Mouse (Mus musculus): ENCODE data around the gene Fcgrt. TPM values are rescaled to one million over a fixed set of nuclear protein-coding genes. Genes with fewer than 3 reads are reported as not detected.

Fcgrt gene
- polyA plus RNA-seq, 1 experiment from 2014 or later: 22.2 TPM

DNA sequence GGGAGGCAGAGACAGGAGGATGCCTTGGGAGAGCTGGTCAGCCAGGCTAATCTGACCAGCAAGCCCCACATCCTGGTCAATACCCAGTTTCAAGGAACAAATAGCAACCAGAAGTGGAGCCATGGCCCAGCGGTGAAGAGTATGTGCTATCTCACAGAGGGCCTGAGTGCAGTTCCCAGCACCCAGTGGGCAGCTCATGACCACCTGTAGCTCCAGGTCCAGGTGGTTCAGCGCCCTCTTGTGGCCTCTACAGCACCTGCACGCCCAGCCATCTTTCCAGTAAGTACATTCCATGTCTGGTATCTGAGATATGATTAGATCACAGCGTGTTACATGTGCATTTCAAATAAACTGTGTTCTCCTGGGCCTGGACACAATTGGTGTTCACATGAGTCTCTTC, 17.6 kb downstream of the Fcgrt start:
- CTCF ChIA-PET: no interaction called here
- TF ChIP-seq CTCF (IDR thresholded peaks at IDR 0.05): no peak
- no peak for DNase-seq (ENCODE audit: low read depth, low spot score)
- POLR2A ChIA-PET: no interaction called here
- no peak for ATAC-seq
- H3K27me3 ChIP-seq: no peaks in the 10 kb centered on the region
- in situ Hi-C loops (cut with MboI; ENCODE audit: low pct_unique_long_range_greater_than_20kb): loop anchor here (5.0 kb wide), 1 partner anchor 36 kb away; the partner anchor contains the start of gene Rps11

DNA sequence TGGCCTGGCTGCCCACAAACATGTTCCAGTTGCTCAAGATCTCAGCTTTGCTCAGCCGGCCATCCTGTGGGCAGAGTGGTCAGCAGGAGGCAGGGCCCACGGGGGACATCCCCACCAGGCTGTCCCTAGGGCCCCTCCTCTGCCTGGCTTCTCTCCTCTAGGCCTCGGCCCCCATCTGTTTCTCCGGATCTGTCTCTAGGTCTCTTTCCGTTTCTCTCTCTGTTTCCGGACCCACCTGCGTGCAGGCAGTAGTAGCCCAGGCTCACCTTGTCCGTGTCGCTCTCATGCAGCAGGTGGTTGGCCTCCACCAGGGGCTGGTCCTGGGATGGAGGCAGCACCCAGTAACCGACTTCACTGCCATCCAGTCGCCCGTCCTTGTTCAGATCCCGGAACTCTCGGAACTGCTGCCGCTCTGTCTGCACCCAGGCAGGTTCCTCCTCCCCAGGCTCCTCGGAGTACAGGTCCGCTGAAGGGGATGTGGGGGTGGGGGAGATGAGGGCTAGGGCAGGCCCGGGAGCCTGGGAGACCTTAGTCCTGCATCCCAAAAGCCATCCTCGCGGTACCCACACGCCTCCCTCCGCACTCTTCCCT, 20.3 kb downstream of the Fcgrt start:
- ChIA-PET CTCF (interaction anchor here (1.3 kb wide), 1 partner anchor 14 kb away, joined by 3 read pairs; no protein-coding TSS in a partner anchor), POLR2A (no interaction called here)
- TF ChIP-seq CTCF (IDR thresholded peaks at IDR 0.05): no peak
- ATAC-seq: no peak
- in situ Hi-C loops (cut with MboI; ENCODE audit: low pct_unique_long_range_greater_than_20kb): no loop called here
- no peak for DNase-seq (ENCODE audit: low read depth, low spot score)
- H3K27me3 ChIP-seq: no peaks in the 10 kb centered on the region

DNA sequence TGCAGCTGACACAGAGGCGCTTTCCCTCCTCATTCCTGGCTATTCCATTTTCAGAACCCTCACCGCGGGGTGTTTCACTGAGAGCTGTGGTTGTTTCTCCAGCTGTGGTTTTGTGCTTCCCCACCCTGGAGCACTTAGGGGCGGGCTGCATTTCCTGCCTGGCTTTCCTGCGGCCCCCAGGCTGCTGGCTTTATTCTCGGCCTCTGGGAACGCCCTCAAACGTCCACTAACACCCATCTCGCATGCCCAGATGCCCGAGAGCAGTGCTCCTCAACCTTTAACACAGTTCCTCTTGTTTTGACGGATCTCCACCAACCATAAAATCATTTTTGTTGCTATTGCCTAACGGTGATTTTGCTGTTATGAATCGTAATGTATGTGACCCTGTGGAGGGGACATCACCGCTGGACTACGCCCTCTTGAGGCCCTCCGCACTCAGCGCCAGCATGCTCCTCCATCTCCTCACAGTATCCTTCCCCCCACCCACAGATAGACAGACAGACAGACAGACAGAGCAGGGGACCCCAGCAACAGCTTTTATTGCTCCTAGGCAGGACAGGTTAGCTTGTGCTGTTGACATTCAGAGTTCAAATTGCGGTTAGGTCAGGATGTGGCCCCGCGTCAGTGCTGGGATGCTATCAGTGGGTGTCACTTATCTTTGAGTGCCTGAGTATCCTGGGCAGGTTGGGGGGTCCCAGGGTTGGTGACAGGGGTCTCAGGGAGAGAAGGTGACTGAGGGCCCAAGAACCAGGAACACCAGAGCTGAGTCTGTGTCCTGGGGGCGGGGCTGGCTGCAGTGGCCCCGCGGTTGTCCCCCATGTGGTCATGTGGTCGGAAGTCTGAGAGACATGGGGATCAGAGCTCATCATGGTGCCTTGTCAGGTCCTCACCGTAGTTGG, 21.0 kb downstream of the Fcgrt start:
- no peak for DNase-seq (ENCODE audit: low read depth, low spot score)
- ChIA-PET POLR2A (no interaction called here), CTCF (interaction anchor here (1.3 kb wide), 1 partner anchor 15 kb away, joined by 3 read pairs; no protein-coding TSS in a partner anchor)
- no peak for TF ChIP-seq CTCF (IDR thresholded peaks at IDR 0.05)
- H3K27me3 ChIP-seq: no peaks in the 10 kb centered on the region
- in situ Hi-C loops (cut with MboI; ENCODE audit: low pct_unique_long_range_greater_than_20kb): no loop called here
- ATAC-seq: no peak

DNA sequence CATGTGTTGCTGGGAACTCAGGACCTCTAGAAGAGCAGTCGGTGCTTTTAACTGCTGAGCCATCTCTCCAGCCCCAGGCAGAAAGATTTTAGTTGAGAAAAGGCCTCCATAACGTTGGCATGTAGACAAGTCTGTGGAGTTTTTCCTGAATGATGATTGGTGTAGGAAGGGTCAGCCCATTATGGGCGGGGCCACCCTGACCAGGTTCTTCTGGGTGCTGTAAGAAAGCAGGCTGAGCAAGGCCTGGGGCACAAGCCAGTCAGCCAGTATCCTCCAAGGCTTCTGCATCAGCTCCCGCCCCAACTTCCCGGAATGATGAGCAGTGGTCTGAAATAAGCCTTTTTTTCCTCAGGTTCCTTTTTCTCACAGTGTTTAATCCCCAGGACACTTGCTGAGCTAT, 22.6 kb downstream of the Fcgrt start:
- in situ Hi-C loops (cut with MboI; ENCODE audit: low pct_unique_long_range_greater_than_20kb): no loop called here
- DNase-seq (ENCODE audit: low read depth, low spot score): no peak
- H3K27me3 ChIP-seq: no peaks in the 10 kb centered on the region
- CTCF ChIA-PET: interaction anchor here (1.1 to 1.7 kb wide), 3 partner anchors 8 to 95 kb away, joined by 4 to 7 read pairs (median 4); partner anchors contain the start of gene Prmt1
- ATAC-seq: no peak
- POLR2A ChIA-PET: no interaction called here
- no peak for TF ChIP-seq CTCF (IDR thresholded peaks at IDR 0.05)

DNA sequence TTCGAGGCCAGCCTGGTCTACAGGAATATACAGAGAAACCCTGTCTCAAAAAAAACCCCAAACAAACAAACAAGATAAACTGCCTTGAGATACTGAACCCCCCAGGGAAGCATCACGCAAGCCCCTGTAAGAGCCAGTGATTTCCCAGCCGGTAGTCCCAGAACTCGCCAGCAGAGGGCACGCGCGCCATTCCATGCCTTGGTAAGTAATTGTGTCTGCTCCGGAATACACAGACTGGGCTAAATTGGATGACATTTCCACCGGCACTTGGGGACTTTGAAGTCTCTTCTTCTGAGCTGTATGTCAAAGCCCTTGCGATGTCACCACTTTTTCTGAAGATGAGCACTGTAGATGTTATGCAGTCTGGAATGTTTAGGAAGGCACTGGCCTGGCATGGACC, 23.8 kb downstream of the Fcgrt start:
- no peaks in the 10 kb centered on the region for H3K27me3 ChIP-seq
- ATAC-seq (no peak), DNase-seq (ENCODE audit: low read depth, low spot score) (no peak)
- ChIA-PET CTCF (interaction anchor here (0.9 to 2.1 kb wide), 5 partner anchors 10 to 94 kb away, joined by 3 to 7 read pairs (median 4); partner anchors contain the start of gene Prmt1), POLR2A (no interaction called here)
- no peak for TF ChIP-seq CTCF (IDR thresholded peaks at IDR 0.05)
- in situ Hi-C loops (cut with MboI; ENCODE audit: low pct_unique_long_range_greater_than_20kb): no loop called here

DNA sequence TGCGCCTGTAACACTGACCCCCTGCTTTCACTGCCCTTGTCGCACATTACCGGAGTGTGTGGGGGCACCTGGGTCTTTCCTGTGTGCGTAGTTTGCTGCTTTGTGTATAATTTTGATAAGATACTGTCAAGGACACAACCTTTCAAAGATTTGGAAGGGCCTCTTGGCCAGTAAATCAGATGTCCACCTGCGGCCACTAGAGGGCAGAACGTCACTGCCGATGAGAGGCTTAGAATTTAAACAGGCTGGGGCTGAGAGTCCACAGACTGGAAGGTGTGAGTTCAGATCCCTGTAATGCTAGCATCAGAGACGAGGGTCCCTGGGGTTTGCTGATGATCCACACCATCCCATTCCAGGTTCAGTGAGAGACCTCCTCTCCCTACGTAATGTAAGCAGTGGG, 25.1 kb downstream of the Fcgrt start:
- CTCF ChIA-PET: interaction anchor here (2.1 kb wide), 1 partner anchor 10 kb away, joined by 6 read pairs; no protein-coding TSS in a partner anchor
- TF ChIP-seq CTCF (IDR thresholded peaks at IDR 0.05): no peak
- DNase-seq (ENCODE audit: low read depth, low spot score): no peak
- ATAC-seq: no peak
- POLR2A ChIA-PET: no interaction called here
- no peaks in the 10 kb centered on the region for H3K27me3 ChIP-seq
- in situ Hi-C loops (cut with MboI; ENCODE audit: low pct_unique_long_range_greater_than_20kb): no loop called here

DNA sequence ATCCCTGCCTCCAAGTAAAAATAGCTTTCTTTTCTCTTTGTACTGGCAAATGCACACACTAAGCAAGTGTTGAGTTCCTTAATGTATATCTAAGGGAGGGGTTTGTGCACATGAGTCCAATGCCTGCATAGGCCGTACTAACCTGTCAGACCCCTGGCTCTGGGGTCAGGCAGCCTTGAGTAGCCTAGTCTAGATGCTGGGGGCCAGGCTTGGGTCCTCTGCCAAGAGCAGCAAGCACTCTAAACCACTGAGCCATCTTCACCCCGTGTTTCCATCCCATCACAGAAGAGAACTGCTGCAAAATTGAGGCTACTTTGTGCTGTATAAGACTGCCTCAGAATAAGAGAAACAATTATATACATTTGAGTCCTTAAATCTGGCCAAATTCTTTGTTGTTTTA, 25.8 kb downstream of the Fcgrt start:
- POLR2A ChIA-PET: no interaction called here
- DNase-seq (ENCODE audit: low read depth, low spot score): no peak
- in situ Hi-C loops (cut with MboI; ENCODE audit: low pct_unique_long_range_greater_than_20kb): no loop called here

DNA sequence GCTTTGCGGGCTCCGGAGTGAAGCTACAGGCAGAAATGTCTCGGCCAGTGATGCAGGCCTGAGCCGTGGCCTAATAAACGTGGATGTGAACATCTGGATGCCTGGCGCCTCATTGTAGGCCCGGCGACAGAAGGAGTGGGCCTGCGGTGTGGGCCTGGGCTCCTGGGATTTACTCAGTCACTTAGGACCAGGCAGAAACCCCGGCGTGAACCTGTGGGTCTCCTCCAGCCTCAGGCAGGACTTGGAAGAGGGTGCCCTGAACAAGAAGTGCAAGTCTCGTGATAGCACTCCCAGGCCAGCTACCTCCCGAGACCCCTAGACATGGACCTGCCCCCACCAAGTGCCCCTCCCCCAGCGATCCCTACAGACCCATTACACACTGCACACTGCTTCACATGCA, 26.3 kb downstream of the Fcgrt start:
- CTCF ChIA-PET: no interaction called here
- ATAC-seq (no peak), DNase-seq (ENCODE audit: low read depth, low spot score) (no peak)
- no peaks in the 10 kb centered on the region for H3K27me3 ChIP-seq
- TF ChIP-seq CTCF (IDR thresholded peaks at IDR 0.05): no peak
- POLR2A ChIA-PET: no interaction called here
- in situ Hi-C loops (cut with MboI; ENCODE audit: low pct_unique_long_range_greater_than_20kb): no loop called here

More for the DNA sequence above, 25.8 kb downstream of the Fcgrt start:
- TF ChIP-seq CTCF (IDR thresholded peaks at IDR 0.05): no peak
- no peak for ATAC-seq
- CTCF ChIA-PET: no interaction called here
- no peaks in the 10 kb centered on the region for H3K27me3 ChIP-seq

DNA sequence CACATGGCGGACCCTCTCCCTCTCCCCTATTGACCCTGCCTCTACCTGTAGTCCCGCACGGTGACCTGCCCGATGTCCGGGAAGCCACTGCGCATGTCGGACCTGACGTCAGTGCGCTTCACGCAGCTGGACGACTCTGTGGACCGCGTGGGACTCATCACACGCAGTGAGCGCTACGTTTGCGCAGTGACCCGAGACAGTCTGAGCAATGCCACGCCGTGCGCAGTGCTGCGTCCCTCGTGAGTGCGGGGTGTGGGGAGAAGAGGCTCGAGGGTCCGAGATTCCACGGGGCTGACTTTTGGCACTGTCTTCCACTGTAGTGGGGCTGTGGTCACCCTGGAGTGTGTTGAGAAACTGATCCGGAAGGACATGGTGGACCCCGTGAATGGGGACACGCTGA, 27.1 kb downstream of the Fcgrt start:
- CTCF ChIA-PET: interaction anchor here (1.8 kb wide), 1 partner anchor 9 kb away, joined by 7 read pairs; no protein-coding TSS in a partner anchor
- H3K27me3 ChIP-seq: no peaks in the 10 kb centered on the region
- in situ Hi-C loops (cut with MboI; ENCODE audit: low pct_unique_long_range_greater_than_20kb): no loop called here
- DNase-seq (ENCODE audit: low read depth, low spot score) (no peak), ATAC-seq (no peak)
- POLR2A ChIA-PET: interaction anchor here (0.9 kb wide), 1 partner anchor 46 kb away, joined by 3 read pairs; no protein-coding TSS in a partner anchor
- TF ChIP-seq CTCF (IDR thresholded peaks at IDR 0.05): no peak

DNA sequence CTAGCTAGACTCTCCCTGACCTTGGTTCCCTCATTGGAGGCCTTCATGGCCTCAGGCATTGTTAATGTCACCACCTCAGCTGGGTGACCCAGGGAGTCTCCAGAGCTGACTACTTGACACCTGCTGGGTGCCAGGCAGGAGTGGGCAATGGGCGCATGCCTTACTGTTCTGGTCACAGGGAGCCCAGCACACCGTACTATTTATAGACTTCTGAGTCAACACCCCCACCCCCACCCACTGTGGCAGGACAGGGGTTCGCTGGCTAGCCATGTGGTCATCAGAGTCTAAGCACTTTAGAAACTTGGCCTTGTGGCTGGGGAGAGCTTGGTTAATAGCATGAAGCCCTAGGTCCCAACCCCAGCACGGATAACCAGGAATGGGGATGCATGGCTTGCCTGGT, 28.2 kb downstream of the Fcgrt start:
- in situ Hi-C loops (cut with MboI; ENCODE audit: low pct_unique_long_range_greater_than_20kb): no loop called here
- POLR2A ChIA-PET: interaction anchor here (0.8 to 1.2 kb wide), 4 partner anchors 21 to 49 kb away, joined by 3 to 5 read pairs (median 3); partner anchors contain the start of gene Rps11
- TF ChIP-seq CTCF (IDR thresholded peaks at IDR 0.05): no peak

DNA sequence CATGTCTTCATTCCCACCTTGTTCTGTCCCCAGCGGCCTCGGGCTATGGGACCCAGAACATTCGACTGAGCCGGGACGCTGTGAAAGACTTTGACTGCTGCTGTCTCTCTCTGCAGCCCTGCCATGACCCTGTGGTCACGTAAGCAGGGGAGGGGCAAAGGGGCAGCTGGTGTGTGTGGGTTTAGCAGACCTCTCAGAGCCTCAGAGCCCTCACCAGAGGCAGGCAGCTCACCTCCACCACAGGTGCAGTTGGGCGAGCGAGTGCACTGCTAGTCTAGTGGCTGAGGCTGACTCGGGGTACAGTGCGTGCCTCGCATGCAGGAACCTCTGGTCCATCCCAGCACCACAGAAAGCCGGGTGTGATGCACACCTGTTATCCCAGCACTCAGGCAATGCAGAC, 29.7 kb downstream of the Fcgrt start:
- POLR2A ChIA-PET: no interaction called here
- TF ChIP-seq CTCF (IDR thresholded peaks at IDR 0.05): no peak
- ATAC-seq (no peak), DNase-seq (ENCODE audit: low read depth, low spot score) (no peak)
- in situ Hi-C loops (cut with MboI; ENCODE audit: low pct_unique_long_range_greater_than_20kb): no loop called here
- H3K27me3 ChIP-seq: no peaks in the 10 kb centered on the region
- CTCF ChIA-PET: no interaction called here

More for the DNA sequence above, 28.2 kb downstream of the Fcgrt start:
- no peaks in the 10 kb centered on the region for H3K27me3 ChIP-seq
- ATAC-seq (peak; percentile 85), DNase-seq (ENCODE audit: low read depth, low spot score) (peak; percentile 84)
- CTCF ChIA-PET: interaction anchor here (1.8 kb wide), 1 partner anchor 8 kb away, joined by 7 read pairs; no protein-coding TSS in a partner anchor
